Mouse (Mus musculus) forebrain, embryonic 13.5 days (tissue): Measurements from ENCODE around the gene Gfm2. TPM values are rescaled to one million over a fixed set of nuclear protein-coding genes. Genes with fewer than 3 reads are reported as not detected.

ENCODE experiments used
- ATAC-seq: fragments of 200-750 bp; cut with Nextera tagmentation; 2 replicates; pipeline ENCODE4 v1.8.0; 2017
- H3K27ac ChIP-seq: fragments of 300-500 bp; sonication (generic); 2 replicates; pipeline ENCODE4 v1.5.1; 2015; ENCODE audit warnings: inconsistent platforms, mild to moderate bottlenecking, moderate library complexity
- H3K27me3 ChIP-seq: fragments of 300-500 bp; sonication (generic); 2 replicates; pipeline ENCODE4 v1.6.1; 2015; ENCODE audit warnings: mild to moderate bottlenecking, inconsistent platforms
- H3K36me3 ChIP-seq: fragments of 300-500 bp; sonication (generic); 2 replicates; pipeline ENCODE4 v1.6.1; 2015; ENCODE audit warnings: mild to moderate bottlenecking, inconsistent platforms; ENCODE audit not compliant: poor library complexity, severe bottlenecking
- H3K4me1 ChIP-seq: fragments of 300-500 bp; sonication (generic); 2 replicates; pipeline ENCODE4 v1.6.1; 2015; ENCODE audit warnings: inconsistent platforms
- H3K4me2 ChIP-seq: fragments of 300-500 bp; sonication (generic); 2 replicates; pipeline ENCODE4 v1.6.1; 2015; ENCODE audit warnings: inconsistent platforms, mild to moderate bottlenecking, moderate library complexity
- H3K4me3 ChIP-seq: fragments of 300-500 bp; sonication (generic); 2 replicates; pipeline ENCODE4 v1.5.1; 2015; ENCODE audit warnings: mild to moderate bottlenecking, inconsistent platforms
- H3K9ac ChIP-seq: fragments of 300-500 bp; sonication (generic); 2 replicates; pipeline ENCODE4 v1.6.1; 2015; ENCODE audit warnings: mild to moderate bottlenecking, inconsistent platforms
- H3K9me3 ChIP-seq: fragments of 300-500 bp; sonication (generic); replicated peaks from 2 replicates; pipeline ENCODE4 v1.6.1; 2016; ENCODE audit warnings: inconsistent platforms
- WGBS: fragments of 180-500 bp; shearing (Covaris S2); methylation state at CpG from one replicate; pipeline ENCODE4 v1.1.7; 2015; 5-methylcytosine and 5-hydroxymethylcytosine counted together
- polyA plus RNA-seq: library from polyadenylated mRNA; unstranded; fragments of >200 nt; fragmentation: Nextera tagmentation; extraction: Ambion mirVana; gene quantifications from 2 replicates; pipeline ENCODE4 v1.2.1, GENCODE M21; 2015

Gfm2 gene
- polyA plus RNA-seq, 1 experiment from 2014 or later: 33.4 TPM

DNA sequence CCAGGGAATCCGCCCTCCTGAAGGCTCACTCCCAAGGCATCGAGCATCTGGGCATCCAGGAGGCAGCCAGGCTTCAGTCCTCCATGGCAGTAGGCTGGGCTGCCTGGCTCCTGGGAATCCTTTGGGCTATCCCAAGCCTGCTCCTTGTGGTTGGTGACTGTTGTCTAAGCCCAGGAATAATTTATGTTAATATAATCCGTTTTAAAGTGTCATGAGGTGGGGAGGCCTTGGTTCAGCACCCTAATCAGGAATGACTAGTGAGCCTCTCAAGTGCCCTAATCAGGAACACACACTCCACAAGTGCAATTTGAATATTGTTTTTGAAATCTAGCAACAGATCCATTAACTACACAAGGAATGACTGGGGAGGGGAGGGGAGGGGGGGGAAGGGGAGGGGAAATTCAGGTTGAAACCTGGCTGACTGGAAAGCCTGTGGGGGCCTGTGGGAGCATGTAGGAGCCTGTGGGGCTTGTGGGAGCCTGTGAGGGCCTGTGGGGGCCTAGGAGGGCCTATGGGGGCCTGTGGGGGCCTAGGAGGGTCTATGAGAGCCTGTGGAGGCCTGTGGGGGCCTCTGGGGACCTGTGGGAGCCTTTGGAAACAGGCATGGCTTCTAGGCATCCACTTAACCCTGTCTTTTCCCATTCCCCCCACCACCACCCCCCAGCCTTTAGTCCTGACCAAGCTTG, 77.0 kb downstream of the Gfm2 start:
- Histone ChIP-seq H3K4me2 (no peak overlapping the region), H3K9me3 (no peaks in the 10 kb centered on the region), H3K4me3 (no peak overlapping the region), H3K4me1 (peaks cover 16% of the 10 kb centered on the region), H3K9ac (no peak overlapping the region), H3K27me3 (no peaks in the 10 kb centered on the region; the same call in 1 of the 2 replicates), H3K36me3 (no peaks in the 10 kb centered on the region), H3K27ac (peak overlapping the region; percentile 69)
- WGBS: 57% methylated on average over 3 of the region's 3 CpGs
- ATAC-seq: peak; percentile 77; the same call in 1 of the 2 replicates

GRCm38 (mm10) chr13:97215563-97215962, 77.8 kb downstream of the Gfm2 start:
- H3K9ac ChIP-seq: no peak overlapping the region
- WGBS: 15% methylated on average over 4 of the region's 4 CpGs
- no peaks in the 10 kb centered on the region; the same call in 1 of the 2 replicates for H3K27me3 ChIP-seq
- H3K4me3 ChIP-seq: no peak overlapping the region
- no peaks in the 10 kb centered on the region for H3K36me3 ChIP-seq
- no peak overlapping the region for H3K27ac ChIP-seq
- no peaks in the 10 kb centered on the region for H3K9me3 ChIP-seq
- H3K4me1 ChIP-seq: peaks cover 16% of the 10 kb centered on the region
- H3K4me2 ChIP-seq: no peak overlapping the region
- ATAC-seq: peak; percentile 54; the same call in 1 of the 2 replicates

DNA sequence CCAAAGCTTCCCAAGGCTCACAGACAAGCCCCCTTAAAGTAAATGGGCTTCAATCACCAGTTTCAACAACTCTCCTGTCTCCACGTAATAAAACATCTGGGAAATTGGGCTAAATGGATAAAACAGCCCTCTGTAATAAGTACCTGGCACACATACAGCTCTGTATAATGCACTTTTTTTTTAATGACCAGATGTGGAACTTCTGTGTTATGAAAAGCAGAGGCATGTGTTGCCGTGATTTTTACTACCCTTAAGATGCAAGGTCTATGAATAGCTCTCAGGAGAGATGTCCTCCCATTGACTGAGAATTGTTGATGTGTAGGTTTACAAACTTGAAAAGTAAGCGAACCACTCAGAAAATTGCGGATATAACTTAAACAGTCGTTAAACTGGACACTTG, 78.5 kb downstream of the Gfm2 start:
- ATAC-seq: no peak
- Histone ChIP-seq H3K27ac (no peak overlapping the region), H3K9me3 (no peaks in the 10 kb centered on the region), H3K4me2 (no peak overlapping the region), H3K9ac (no peak overlapping the region), H3K27me3 (no peaks in the 10 kb centered on the region; the same call in 1 of the 2 replicates), H3K36me3 (no peaks in the 10 kb centered on the region), H3K4me1 (peaks cover 16% of the 10 kb centered on the region), H3K4me3 (no peak overlapping the region)
- WGBS: 78% methylated on average over 5 of the region's 5 CpGs

GRCm38 (mm10) chr13:97220022-97220421, 82.3 kb downstream of the Gfm2 start:
- H3K36me3 ChIP-seq: no peaks in the 10 kb centered on the region
- no peak overlapping the region for H3K9ac ChIP-seq
- H3K27ac ChIP-seq: no peak overlapping the region
- H3K27me3 ChIP-seq: no peaks in the 10 kb centered on the region; the same call in 1 of the 2 replicates
- H3K4me1 ChIP-seq: peaks cover 8% of the 10 kb centered on the region
- H3K4me2 ChIP-seq: no peak overlapping the region
- no peaks in the 10 kb centered on the region for H3K9me3 ChIP-seq
- WGBS: 91% methylated on average over 3 of the region's 3 CpGs
- no peak overlapping the region for H3K4me3 ChIP-seq
- no peak for ATAC-seq

DNA sequence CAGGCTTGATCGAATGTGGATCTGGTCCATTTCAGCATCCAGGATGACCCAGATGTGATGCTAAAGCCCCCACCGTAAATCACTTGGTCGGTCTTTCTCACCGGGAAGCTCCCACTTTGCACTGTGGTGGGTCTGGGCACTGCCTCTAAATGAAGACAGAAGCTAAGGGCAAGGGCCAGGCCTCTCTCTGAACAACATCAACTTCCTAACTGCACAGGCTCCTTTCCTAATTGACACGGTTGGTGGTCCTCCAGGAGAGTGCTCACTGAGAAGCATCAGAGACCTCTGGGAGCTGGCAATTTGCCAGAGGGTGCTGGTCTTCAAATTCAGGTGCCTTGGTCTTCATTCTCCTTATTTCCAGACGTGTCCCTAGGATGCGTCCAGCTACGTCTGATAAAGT, 86.1 kb downstream of the Gfm2 start:
- WGBS: 90% methylated on average over 8 of the region's 8 CpGs
- H3K36me3 ChIP-seq: no peaks in the 10 kb centered on the region
- H3K4me3 ChIP-seq: no peak overlapping the region
- no peak overlapping the region for H3K27ac ChIP-seq
- H3K4me2 ChIP-seq: no peak overlapping the region
- H3K9me3 ChIP-seq: no peaks in the 10 kb centered on the region; the same call in 1 of the 2 replicates
- H3K9ac ChIP-seq: no peak overlapping the region
- no peaks in the 10 kb centered on the region for H3K27me3 ChIP-seq
- no peaks in the 10 kb centered on the region for H3K4me1 ChIP-seq
- ATAC-seq: no peak

- H3K4me3 ChIP-seq: no peak overlapping the region
- H3K9me3 ChIP-seq: no peaks in the 10 kb centered on the region; the same call in 1 of the 2 replicates
- no peak overlapping the region for H3K27ac ChIP-seq
- H3K27me3 ChIP-seq: no peaks in the 10 kb centered on the region
- H3K4me1 ChIP-seq: no peaks in the 10 kb centered on the region
- H3K36me3 ChIP-seq: no peaks in the 10 kb centered on the region
- no peak overlapping the region for H3K9ac ChIP-seq
- ATAC-seq: no peak
- 61% methylated on average over 10 of the region's 10 CpGs for WGBS
- H3K4me2 ChIP-seq: no peak overlapping the region
Observed at GRCm38 (mm10) chr13:97224341-97224982, 86.7 kb downstream of the Gfm2 start.

DNA sequence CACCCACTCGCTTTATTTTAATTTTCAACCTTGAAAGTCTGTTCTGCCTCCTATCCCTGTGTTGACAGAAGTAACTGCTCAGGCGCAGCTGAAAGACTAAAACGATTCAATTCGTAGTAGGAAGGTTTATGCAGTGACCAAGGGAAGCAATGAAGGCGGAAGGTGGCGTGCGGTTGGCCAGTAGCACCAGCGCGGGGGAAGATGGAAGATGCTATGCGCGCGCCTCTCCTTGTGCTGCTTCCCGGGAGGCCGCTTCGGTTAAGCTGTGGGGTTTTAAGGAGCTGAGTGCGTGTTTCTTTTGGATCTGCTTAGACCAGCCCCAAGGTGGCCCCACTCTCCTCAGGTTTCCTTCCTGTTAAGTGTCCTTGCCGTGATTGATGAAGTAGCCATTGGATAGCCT, 87.4 kb downstream of the Gfm2 start:
- WGBS: 86% methylated on average over 17 of the region's 17 CpGs
- ATAC-seq: no peak
- Histone ChIP-seq H3K27ac (no peak overlapping the region), H3K4me1 (no peaks in the 10 kb centered on the region), H3K4me3 (no peak overlapping the region), H3K27me3 (no peaks in the 10 kb centered on the region), H3K9me3 (no peaks in the 10 kb centered on the region; the same call in 1 of the 2 replicates), H3K36me3 (no peaks in the 10 kb centered on the region), H3K9ac (no peak overlapping the region), H3K4me2 (no peak overlapping the region)

DNA sequence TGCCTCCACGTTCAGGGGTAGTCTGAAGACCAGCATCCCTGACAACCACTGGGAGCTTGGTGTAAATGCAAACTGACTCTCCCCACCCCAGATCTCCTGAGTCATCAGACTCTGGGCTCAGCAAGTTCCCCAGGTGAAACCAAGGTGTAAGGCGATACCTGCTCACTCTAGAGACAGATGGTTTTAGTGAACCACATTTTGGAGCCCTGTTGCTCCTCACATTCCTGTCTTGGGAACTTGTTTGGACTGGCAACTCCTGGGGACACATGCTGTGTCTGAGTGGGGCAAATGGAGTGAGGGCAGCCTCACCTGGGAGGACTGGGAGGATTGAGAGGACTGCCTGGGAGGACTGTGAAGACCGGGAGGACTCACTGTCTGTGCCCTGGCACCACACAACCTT, 90.1 kb downstream of the Gfm2 start:
- Histone ChIP-seq H3K4me1 (no peaks in the 10 kb centered on the region), H3K4me3 (no peak overlapping the region), H3K27ac (no peak overlapping the region), H3K36me3 (no peaks in the 10 kb centered on the region), H3K27me3 (no peaks in the 10 kb centered on the region), H3K9me3 (no peaks in the 10 kb centered on the region; the same call in 1 of the 2 replicates), H3K9ac (no peak overlapping the region), H3K4me2 (no peak overlapping the region)
- ATAC-seq: no peak
- 97% methylated on average over 3 of the region's 3 CpGs for WGBS

DNA sequence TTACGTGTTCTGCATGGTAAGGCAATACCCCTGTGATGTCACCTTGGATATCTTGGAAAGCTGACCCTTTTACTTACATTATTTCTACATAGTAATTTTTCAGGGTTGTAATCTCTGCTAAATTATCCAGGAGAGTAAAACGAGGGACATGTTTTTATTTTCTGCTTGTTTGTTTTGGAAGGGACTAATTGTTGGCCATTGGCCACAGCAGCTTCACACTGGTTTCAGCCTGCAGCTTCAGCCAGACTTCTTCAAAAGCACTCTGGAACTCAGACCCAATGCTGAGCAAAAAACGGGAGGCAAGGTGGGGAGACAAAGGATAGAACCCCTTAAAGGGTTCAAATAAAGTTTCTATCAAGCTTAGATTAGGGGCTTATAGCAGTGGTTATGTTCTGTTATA, 92.4 kb downstream of the Gfm2 start:
- no peak for ATAC-seq
- Histone ChIP-seq H3K9ac (no peak overlapping the region), H3K4me2 (no peak overlapping the region), H3K9me3 (no peaks in the 10 kb centered on the region; the same call in 1 of the 2 replicates), H3K36me3 (no peaks in the 10 kb centered on the region), H3K4me3 (no peak overlapping the region), H3K4me1 (0 out of 2 replicates have a peak, but pooled peaks cover 3% of the 10 kb centered on the region), H3K27ac (no peak overlapping the region), H3K27me3 (no peaks in the 10 kb centered on the region)
- WGBS: 74% methylated on average over 3 of the region's 3 CpGs

Other genes with a start within 250 kb of the Gfm2 start
- gene Gcnt4, start 213.2 kb upstream of the Gfm2 start, polyA plus RNA-seq: 0.03 and 0.06 TPM in 2 replicates
- gene 1700029F12Rik, start 103.6 kb upstream of the Gfm2 start, polyA plus RNA-seq: not detected in 2 replicates
- gene Fam169a, start 70.7 kb upstream of the Gfm2 start, polyA plus RNA-seq: 9.5 and 10.8 TPM in 2 replicates
- gene Gm6169, start 38.7 kb upstream of the Gfm2 start, polyA plus RNA-seq: 0.94 and 2.3 TPM in 2 replicates
- 46.2 and 53.2 TPM in 2 replicates for gene Nsa2, start within 50 bp of the Gfm2 start, polyA plus RNA-seq
- 21.4 and 21.6 TPM in 2 replicates for gene Hexb, start 60.4 kb downstream of the Gfm2 start, polyA plus RNA-seq
- gene Enc1, start 103.2 kb downstream of the Gfm2 start, polyA plus RNA-seq: 44.4 and 45.2 TPM in 2 replicates